ENCODE assay signal across 8 mouse cellular contexts in genomic region chr12:101015926-101016325, GRCm38 (mm10). TPM values are rescaled to one million over a fixed set of nuclear protein-coding genes. Genes with fewer than 3 reads are reported as not detected.
DNase-seq lines count a peak whose midpoint lies in the region; ATAC-seq lines count a peak whose summit lies in the region.

No protein-coding gene starts in this region.

- WGBS in heart, embryonic 15.5 days: 60% methylated on average over 4 of the region's 4 CpGs
- WGBS in intestine, embryonic 15.5 days: 51% methylated on average over 4 of the region's 4 CpGs

- H3K4me2 ChIP-seq in heart, embryonic 15.5 days: no peak overlapping the region
- H3K4me2 ChIP-seq in intestine, embryonic 15.5 days (replicated peaks): 0 out of 2 replicates have a peak overlapping the region, but pooled peaks have one; percentile 17

- ATAC-seq in heart, embryonic 15.5 days (replicated peaks; ENCODE audit: insufficient number of reproducible peaks, insufficient read depth, low FRiP score, low read depth): no peak
- ATAC-seq in intestine, embryonic 15.5 days: no peak

- H3K9me3 ChIP-seq in heart, embryonic 15.5 days (replicated peaks): no peaks in the 10 kb centered on the region
- H3K9me3 ChIP-seq in intestine, embryonic 15.5 days: no peaks in the 10 kb centered on the region

- no peak overlapping the region for H3K4me3 ChIP-seq in heart, embryonic 15.5 days
- no peak overlapping the region for H3K4me3 ChIP-seq in intestine, embryonic 15.5 days (replicated peaks)

- H3K27me3 ChIP-seq in heart, embryonic 15.5 days: peaks cover 9% of the 10 kb centered on the region; the same call in 1 of the 2 replicates
- no peaks in the 10 kb centered on the region for H3K27me3 ChIP-seq in intestine, embryonic 15.5 days (replicated peaks)

- no peak overlapping the region for H3K9ac ChIP-seq in heart, embryonic 15.5 days
- no peak overlapping the region for H3K9ac ChIP-seq in intestine, embryonic 15.5 days

- DNase-seq in heart, postnatal 25 days (ENCODE audit: low spot score): no peak
- peak; percentile 92 for DNase-seq in R1 (ENCODE audit: low read depth, low spot score)
- DNase-seq in lung, postnatal 4 days: peak; percentile 67 to 73
- DNase-seq in thymus, postnatal 25 days: peak; percentile 84
- no peak for DNase-seq in Muller cell, postnatal 12 days (ENCODE audit: inconsistent ontology term)
- no peak for DNase-seq in ovary, adult 18-20 months (ENCODE audit: low spot score)

- peaks cover 36% of the 10 kb centered on the region for H3K4me1 ChIP-seq in heart, embryonic 15.5 days (replicated peaks)
- H3K4me1 ChIP-seq in intestine, embryonic 15.5 days (replicated peaks): peaks cover 60% of the 10 kb centered on the region

- H3K27ac ChIP-seq in heart, embryonic 15.5 days: peak overlapping the region; percentile 5; the same call in 1 of the 2 replicates
- peak overlapping the region; percentile 49 for H3K27ac ChIP-seq in intestine, embryonic 15.5 days

- intact Hi-C loops in heart, postnatal 25 days (cut with DNase I): no loop called here

- H3K36me3 ChIP-seq in heart, embryonic 15.5 days: no peaks in the 10 kb centered on the region
- no peaks in the 10 kb centered on the region for H3K36me3 ChIP-seq in intestine, embryonic 15.5 days

RNA-seq across cellular contexts. Expression of gene Ccdc88c, which starts 12.9 kb away (rescaled TPM):
- 2.4 and 5.3 TPM in 2 replicates for polyA plus RNA-seq in heart, embryonic 15.5 days (2015; fragmentation: Nextera tagmentation; extraction: Ambion mirVana)
- total RNA-seq in heart, postnatal 25 days (2021): 1 to 10 TPM; 5.9 to 6.7 TPM
- polyA plus RNA-seq in intestine, embryonic 15.5 days (2015; fragmentation: Nextera tagmentation; extraction: Ambion mirVana): 13.6 and 14.9 TPM in 2 replicates

Comparison
In these comparisons a context has a peak if more than half of its experiments do, and no peak if none do; other contexts are left out.
1. DNase-seq: peak in R1 (single experiment), lung, postnatal 4 days (2 of 2) and thymus, postnatal 25 days (single experiment); none in heart, postnatal 25 days (single experiment), Muller cell, postnatal 12 days (single experiment) and ovary, adult 18-20 months (single experiment).